Mouse (Mus musculus) liver, embryonic 11.5 days (tissue): ENCODE measurements at regions not wholly inside any gene's neighbourhood (a gene's known extent, or its start where the extent isn't known, plus 50 kb on each side); places are given as distances from the start of the nearest gene placed in this dataset.

ENCODE experiments used
- ATAC-seq: fragments of 200-750 bp; cut with Nextera tagmentation; replicated peaks from 2 replicates; pipeline ENCODE4 v1.8.0; 2017; ENCODE audit warnings: moderate number of reproducible peaks, mild to moderate bottlenecking, moderate TSS enrichment, moderate library complexity; ENCODE audit not compliant: low FRiP score
- DNase-seq: peaks from one replicate; pipeline ENCODE4 v3.0.0-alpha.2; 2017; ENCODE audit warnings: low spot score
- H3K27ac ChIP-seq: fragments of 300-500 bp; sonication (generic); 2 replicates; pipeline ENCODE4 v1.5.1; 2014; ENCODE audit warnings: mild to moderate bottlenecking, low read depth, low read length, control low read depth
- H3K27me3 ChIP-seq: fragments of 300-500 bp; sonication (generic); replicated peaks from 2 replicates; pipeline ENCODE4 v1.6.1; 2014; ENCODE audit warnings: low read length, mixed read lengths; ENCODE audit not compliant: control insufficient read depth, insufficient read depth
- H3K36me3 ChIP-seq: fragments of 300-500 bp; sonication (generic); 2 replicates; pipeline ENCODE4 v1.6.1; 2014; ENCODE audit warnings: mild to moderate bottlenecking, low read length, moderate library complexity, mixed read lengths; ENCODE audit not compliant: control insufficient read depth, insufficient read depth
- H3K4me1 ChIP-seq: fragments of 300-500 bp; sonication (generic); replicated peaks from 2 replicates; pipeline ENCODE4 v1.6.1; 2014; ENCODE audit warnings: low read length, mixed read lengths; ENCODE audit not compliant: control insufficient read depth, insufficient read depth
- H3K4me2 ChIP-seq: fragments of 300-500 bp; sonication (generic); 2 replicates; pipeline ENCODE4 v1.6.1; 2014; ENCODE audit warnings: mild to moderate bottlenecking, control low read depth, moderate library complexity
- H3K4me3 ChIP-seq: fragments of 300-500 bp; sonication (generic); 2 replicates; pipeline ENCODE4 v1.5.1; 2014; ENCODE audit warnings: low read depth, low read length, control low read depth
- H3K9ac ChIP-seq: fragments of 300-500 bp; sonication (generic); 2 replicates; pipeline ENCODE4 v1.6.1; 2014; ENCODE audit warnings: low read depth, low read length, control low read depth
- H3K9me3 ChIP-seq: fragments of 300-500 bp; sonication (generic); 2 replicates; pipeline ENCODE4 v1.6.1; 2016; ENCODE audit warnings: low read length, inconsistent platforms, mixed read lengths; ENCODE audit not compliant: control insufficient read depth
- WGBS: fragments of 180-500 bp; shearing (Covaris S2); extraction: QIAGEN DNeasy Blood & Tissue Kit; methylation state at CpG from one replicate; pipeline ENCODE4 v1.1.7; 2014; 5-methylcytosine and 5-hydroxymethylcytosine counted together

- H3K27ac ChIP-seq: no peak overlapping the region
- 70% methylated on average over 3 of the region's 3 CpGs for WGBS
Observed at GRCm38 (mm10) chr1:165036631-165037030, 101.3 kb upstream of the Xcl1 start.

GRCm38 (mm10) chr1:165035618-165036017 is 100.3 kb upstream of the Xcl1 start:
- DNase-seq (no peak), ATAC-seq (no peak)
- H3K9me3 ChIP-seq: no peaks in the 10 kb centered on the region
- no peaks in the 10 kb centered on the region for H3K27me3 ChIP-seq
- no peak overlapping the region for H3K4me3 ChIP-seq
- H3K27ac ChIP-seq: no peak overlapping the region
- H3K4me1 ChIP-seq: no peaks in the 10 kb centered on the region
- H3K9ac ChIP-seq: no peak overlapping the region
- H3K4me2 ChIP-seq: no peak overlapping the region
- WGBS: 79% methylated on average over 1 of the region's 1 CpGs
- H3K36me3 ChIP-seq: no peaks in the 10 kb centered on the region

More at GRCm38 (mm10) chr1:165036631-165037030, 101.3 kb upstream of the Xcl1 start:
- ATAC-seq: no peak
- H3K27me3 ChIP-seq: no peaks in the 10 kb centered on the region
- no peaks in the 10 kb centered on the region for H3K9me3 ChIP-seq
- H3K4me3 ChIP-seq: no peak overlapping the region
- DNase-seq: no peak
- H3K4me2 ChIP-seq: no peak overlapping the region
- no peaks in the 10 kb centered on the region for H3K4me1 ChIP-seq
- no peak overlapping the region for H3K9ac ChIP-seq
- no peaks in the 10 kb centered on the region for H3K36me3 ChIP-seq

- Histone ChIP-seq H3K27me3 (no peaks in the 10 kb centered on the region), H3K9me3 (no peaks in the 10 kb centered on the region), H3K4me3 (no peak overlapping the region), H3K9ac (no peak overlapping the region), H3K4me1 (no peaks in the 10 kb centered on the region), H3K4me2 (no peak overlapping the region), H3K27ac (no peak overlapping the region), H3K36me3 (no peaks in the 10 kb centered on the region)
- ATAC-seq (no peak), DNase-seq (no peak)
- 59% methylated on average over 10 of the region's 10 CpGs for WGBS
Observed at GRCm38 (mm10) chr1:165020960-165021563, 85.7 kb upstream of the Xcl1 start.

GRCm38 (mm10) chr1:165018692-165019309 is 83.5 kb upstream of the Xcl1 start:
- Histone ChIP-seq H3K4me1 (no peaks in the 10 kb centered on the region), H3K4me2 (peak overlapping the region; percentile 54), H3K36me3 (no peaks in the 10 kb centered on the region), H3K9ac (no peak overlapping the region), H3K27me3 (no peaks in the 10 kb centered on the region), H3K9me3 (no peaks in the 10 kb centered on the region), H3K27ac (no peak overlapping the region), H3K4me3 (0 out of 2 replicates have a peak overlapping the region, but pooled peaks have one; percentile 6)
- peak; percentile 80 for ATAC-seq
- WGBS: 19% methylated on average over 16 of the region's 16 CpGs
- DNase-seq: peak; percentile 45

GRCm38 (mm10) chr1:165018236-165018635 is 82.9 kb upstream of the Xcl1 start:
- no peak for DNase-seq
- H3K4me1 ChIP-seq: no peaks in the 10 kb centered on the region
- H3K4me2 ChIP-seq: no peak overlapping the region
- H3K4me3 ChIP-seq: no peak overlapping the region
- ATAC-seq: no peak
- no peak overlapping the region for H3K9ac ChIP-seq
- no peaks in the 10 kb centered on the region for H3K27me3 ChIP-seq
- no peaks in the 10 kb centered on the region for H3K36me3 ChIP-seq
- H3K27ac ChIP-seq: no peak overlapping the region
- no peaks in the 10 kb centered on the region for H3K9me3 ChIP-seq
- 78% methylated on average over 4 of the region's 4 CpGs for WGBS

- WGBS: 91% methylated on average over 6 of the region's 6 CpGs
- Histone ChIP-seq H3K36me3 (no peaks in the 10 kb centered on the region), H3K9ac (no peak overlapping the region), H3K27me3 (no peaks in the 10 kb centered on the region), H3K4me2 (no peak overlapping the region), H3K4me3 (no peak overlapping the region), H3K27ac (no peak overlapping the region), H3K4me1 (no peaks in the 10 kb centered on the region), H3K9me3 (no peaks in the 10 kb centered on the region)
- ATAC-seq: no peak
- DNase-seq: peak; percentile 11
Observed at GRCm38 (mm10) chr1:165017793-165018192, 82.5 kb upstream of the Xcl1 start.

- WGBS: 50% methylated on average over 1 of the region's 1 CpGs
- H3K9me3 ChIP-seq: no peaks in the 10 kb centered on the region
- H3K4me3 ChIP-seq: no peak overlapping the region
- no peaks in the 10 kb centered on the region for H3K27me3 ChIP-seq
- DNase-seq (no peak), ATAC-seq (no peak)
- no peaks in the 10 kb centered on the region for H3K4me1 ChIP-seq
- no peak overlapping the region for H3K27ac ChIP-seq
- H3K36me3 ChIP-seq: no peaks in the 10 kb centered on the region
- H3K4me2 ChIP-seq: no peak overlapping the region
- no peak overlapping the region for H3K9ac ChIP-seq
Observed at GRCm38 (mm10) chr1:165014328-165014727, 79.0 kb upstream of the Xcl1 start.

GRCm38 (mm10) chr1:165013428-165013827 is 78.1 kb upstream of the Xcl1 start:
- Histone ChIP-seq H3K4me3 (no peak overlapping the region), H3K36me3 (no peaks in the 10 kb centered on the region), H3K27me3 (no peaks in the 10 kb centered on the region), H3K27ac (no peak overlapping the region), H3K9me3 (no peaks in the 10 kb centered on the region), H3K4me1 (no peaks in the 10 kb centered on the region), H3K9ac (no peak overlapping the region), H3K4me2 (no peak overlapping the region)
- ATAC-seq: no peak
- WGBS: 37% methylated on average over 2 of the region's 2 CpGs
- no peak for DNase-seq

GRCm38 (mm10) chr1:165012376-165012775 is 77.0 kb upstream of the Xcl1 start:
- no peaks in the 10 kb centered on the region for H3K27me3 ChIP-seq
- no peak for ATAC-seq
- WGBS: 78% methylated on average over 3 of the region's 3 CpGs
- no peak overlapping the region for H3K27ac ChIP-seq
- no peak overlapping the region for H3K4me3 ChIP-seq
- no peak for DNase-seq
- no peaks in the 10 kb centered on the region for H3K4me1 ChIP-seq
- no peaks in the 10 kb centered on the region for H3K9me3 ChIP-seq
- H3K9ac ChIP-seq: no peak overlapping the region
- no peaks in the 10 kb centered on the region for H3K36me3 ChIP-seq
- no peak overlapping the region for H3K4me2 ChIP-seq
